Mouse (Mus musculus) olfactory bulb, adult 2 months (tissue): Measurements from ENCODE around the gene Ap5b1.

Source experiments
- CTCF ChIP-seq: fragments of 200-500 bp; IDR thresholded peaks from 2 replicates; pipeline ENCODE4 v1.5.1; 2012; ENCODE audit warnings: low read depth, mild to moderate bottlenecking, low read length, moderate library complexity; ENCODE audit not compliant: insufficient read depth
- POLR2A ChIP-seq: fragments of 200-500 bp; IDR thresholded peaks from 2 replicates; pipeline ENCODE4 v1.6.1; 2012; ENCODE audit warnings: mild to moderate bottlenecking, low read depth, low read length, moderate library complexity; ENCODE audit not compliant: insufficient read depth

GRCm38 (mm10) chr19:5554212-5554611, 13.6 kb upstream of the Ap5b1 start:
- TF ChIP-seq CTCF = no peak
- TF ChIP-seq POLR2A = no peak
